Mouse (Mus musculus) spleen, adult 2 months (tissue): ENCODE measurements around the gene Igfbpl1. TPM values are rescaled to one million over a fixed set of nuclear protein-coding genes. Genes with fewer than 3 reads are reported as not detected.

Experiments
- DNase-seq, 2 experiments: peaks; one replicate each; pipeline versions ENCODE4 v3.0.0 to v3.0.0-alpha.2; 2012 to 2021; ENCODE audit warnings: low spot score in 2 of 2, low read depth in 1 of 2
- H3K27ac ChIP-seq: fragments of 200-500 bp; 2 replicates; pipeline ENCODE4 v1.5.1; 2012; ENCODE audit warnings: low read length, inconsistent platforms; ENCODE audit not compliant: insufficient read depth
- H3K27me3 ChIP-seq: fragments of 200-500 bp; 2 replicates; pipeline ENCODE4 v1.6.1; 2012; ENCODE audit warnings: mild to moderate bottlenecking, moderate library complexity, low read length, inconsistent platforms; ENCODE audit not compliant: control insufficient read depth, insufficient read depth
- H3K36me3 ChIP-seq: fragments of 200-500 bp; 2 replicates; pipeline ENCODE4 v1.6.1; 2012; ENCODE audit warnings: mild to moderate bottlenecking, low read length, inconsistent platforms; ENCODE audit not compliant: control insufficient read depth, insufficient read depth
- H3K4me1 ChIP-seq: fragments of 200-500 bp; 2 replicates; pipeline ENCODE4 v1.6.1; 2011; ENCODE audit warnings: inconsistent platforms; ENCODE audit not compliant: control insufficient read depth, insufficient read depth, insufficient read length
- H3K4me3 ChIP-seq: fragments of 200-500 bp; 2 replicates; pipeline ENCODE4 v1.5.1; 2011; ENCODE audit warnings: mild to moderate bottlenecking, inconsistent platforms; ENCODE audit not compliant: insufficient read depth, insufficient read length; ENCODE audit errors: extremely low read depth
- CTCF ChIP-seq: fragments of 200-500 bp; IDR thresholded peaks from 2 replicates; pipeline ENCODE4 v1.5.1; 2011; ENCODE audit warnings: mild to moderate bottlenecking, inconsistent platforms; ENCODE audit not compliant: insufficient read depth, insufficient read length, insufficient replicate concordance; ENCODE audit errors: extremely low read depth
- POLR2A ChIP-seq: fragments of 200-500 bp; IDR thresholded peaks from 2 replicates; pipeline ENCODE4 v1.6.1; 2011; ENCODE audit warnings: low read depth, low read length, inconsistent platforms
- WGBS: fragments of 180-500 bp; shearing (Covaris S2); methylation state at CpG from one replicate; pipeline ENCODE4 v1.1.7; 2018; 5-methylcytosine and 5-hydroxymethylcytosine counted together
- polyA plus RNA-seq: library from polyadenylated mRNA; depleted of rRNA; stranded (reverse); fragments of >200 nt; gene quantifications from 2 replicates; pipeline ENCODE4 v1.2.3, GENCODE M21; 2012

The Igfbpl1 gene
- polyA plus RNA-seq, 1 experiment: not detected

DNA sequence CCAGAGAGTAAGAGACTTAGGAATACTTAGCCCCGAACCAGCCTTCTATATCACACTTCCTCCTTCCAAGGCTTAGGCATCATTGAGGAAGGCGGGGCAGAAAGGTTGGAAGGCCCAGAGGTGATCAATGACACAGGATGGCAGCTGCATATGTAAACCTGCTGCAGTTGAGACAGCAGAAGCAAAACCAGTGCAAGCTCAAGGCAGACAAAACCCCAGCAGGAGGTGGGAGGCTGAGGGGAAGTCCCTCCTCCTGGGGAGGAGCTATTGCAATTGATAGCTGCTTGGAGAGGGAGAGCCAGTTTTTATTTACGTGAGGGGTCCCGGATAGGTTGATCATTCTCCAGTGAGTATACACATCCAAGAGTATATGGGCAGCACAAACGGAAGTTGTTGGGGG lies 6.7 kb upstream of the Igfbpl1 start:
- Histone ChIP-seq H3K36me3 (no peaks in the 10 kb centered on the region), H3K4me3 (no peak overlapping the region), H3K27ac (no peak overlapping the region), H3K4me1 (no peaks in the 10 kb centered on the region), H3K27me3 (no peaks in the 10 kb centered on the region)
- no peak for TF ChIP-seq CTCF
- TF ChIP-seq POLR2A: no peak
- WGBS: 46% methylated on average over 5 of the region's 5 CpGs
- no peak for DNase-seq

DNA sequence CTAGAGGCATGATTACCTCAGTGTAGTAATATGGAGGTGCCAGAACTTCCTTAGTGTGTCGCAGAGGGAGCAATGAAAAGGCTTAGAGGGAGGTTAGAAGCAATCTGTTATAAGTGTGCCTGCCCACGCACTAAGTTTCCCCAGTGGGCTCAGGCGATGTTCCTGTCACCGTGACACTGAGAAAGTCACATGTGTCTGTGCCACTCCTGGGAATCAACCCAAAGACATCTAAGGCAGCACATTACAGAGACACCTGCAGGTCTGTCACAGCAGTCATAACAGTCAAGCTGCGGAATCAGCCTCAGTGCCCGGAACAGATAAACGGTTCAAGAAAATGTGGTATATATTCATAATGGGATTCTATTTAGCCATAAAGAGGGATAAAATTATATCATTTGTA lies 5.3 kb upstream of the Igfbpl1 start:
- Histone ChIP-seq H3K36me3 (no peaks in the 10 kb centered on the region), H3K27me3 (0 out of 2 replicates have a peak, but pooled peaks cover 2% of the 10 kb centered on the region), H3K4me3 (no peak overlapping the region), H3K27ac (no peak overlapping the region), H3K4me1 (no peaks in the 10 kb centered on the region)
- 77% methylated on average over 7 of the region's 7 CpGs for WGBS
- DNase-seq: no peak
- TF ChIP-seq POLR2A: no peak
- no peak for TF ChIP-seq CTCF

DNA sequence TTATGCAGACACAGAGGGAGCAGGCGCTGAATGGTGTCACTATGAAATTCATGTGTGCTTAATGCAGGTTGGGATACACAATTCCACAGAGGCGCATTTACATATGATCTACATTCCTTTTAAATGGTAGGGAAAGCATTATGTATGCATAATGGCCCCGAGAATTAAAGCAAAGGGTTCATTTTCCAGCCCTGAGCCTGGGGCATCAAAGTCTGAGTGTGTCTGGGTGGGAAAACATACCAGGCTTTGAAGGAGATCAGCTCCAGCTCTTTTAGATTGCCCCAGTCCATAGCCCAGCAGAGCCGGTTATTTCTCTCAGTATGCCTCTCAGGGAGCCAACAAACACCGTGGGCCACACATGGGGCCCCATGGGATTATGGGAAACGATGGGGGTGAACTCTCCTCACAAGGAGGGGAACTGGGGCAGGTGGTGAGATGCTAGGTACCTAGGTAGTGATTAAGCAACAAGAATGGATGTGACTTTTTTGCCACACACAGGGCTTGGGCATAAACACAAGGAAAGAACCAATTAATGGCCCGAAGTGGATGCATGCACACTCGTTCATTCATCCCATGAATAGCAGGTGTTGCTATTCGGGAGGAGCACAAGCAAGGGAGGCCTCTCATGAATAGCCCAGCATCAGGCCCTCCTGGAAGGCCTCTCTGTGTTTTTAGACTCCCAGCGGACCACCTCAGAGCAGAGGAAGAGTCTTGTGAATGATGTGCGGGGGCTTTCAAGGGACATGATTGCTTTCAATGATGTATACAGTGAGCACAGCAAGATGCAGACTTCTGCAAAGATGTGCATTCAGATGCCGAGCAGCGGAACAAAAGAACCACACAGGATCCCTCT lies 3.4 kb upstream of the Igfbpl1 start:
- Histone ChIP-seq H3K27me3 (peaks cover 7% of the 10 kb centered on the region; the same call in 1 of the 2 replicates), H3K36me3 (no peaks in the 10 kb centered on the region), H3K4me3 (no peak overlapping the region), H3K27ac (no peak overlapping the region), H3K4me1 (no peaks in the 10 kb centered on the region)
- DNase-seq: no peak
- WGBS: 67% methylated on average over 13 of the region's 13 CpGs
- TF ChIP-seq CTCF (no peak), POLR2A (no peak)

DNA sequence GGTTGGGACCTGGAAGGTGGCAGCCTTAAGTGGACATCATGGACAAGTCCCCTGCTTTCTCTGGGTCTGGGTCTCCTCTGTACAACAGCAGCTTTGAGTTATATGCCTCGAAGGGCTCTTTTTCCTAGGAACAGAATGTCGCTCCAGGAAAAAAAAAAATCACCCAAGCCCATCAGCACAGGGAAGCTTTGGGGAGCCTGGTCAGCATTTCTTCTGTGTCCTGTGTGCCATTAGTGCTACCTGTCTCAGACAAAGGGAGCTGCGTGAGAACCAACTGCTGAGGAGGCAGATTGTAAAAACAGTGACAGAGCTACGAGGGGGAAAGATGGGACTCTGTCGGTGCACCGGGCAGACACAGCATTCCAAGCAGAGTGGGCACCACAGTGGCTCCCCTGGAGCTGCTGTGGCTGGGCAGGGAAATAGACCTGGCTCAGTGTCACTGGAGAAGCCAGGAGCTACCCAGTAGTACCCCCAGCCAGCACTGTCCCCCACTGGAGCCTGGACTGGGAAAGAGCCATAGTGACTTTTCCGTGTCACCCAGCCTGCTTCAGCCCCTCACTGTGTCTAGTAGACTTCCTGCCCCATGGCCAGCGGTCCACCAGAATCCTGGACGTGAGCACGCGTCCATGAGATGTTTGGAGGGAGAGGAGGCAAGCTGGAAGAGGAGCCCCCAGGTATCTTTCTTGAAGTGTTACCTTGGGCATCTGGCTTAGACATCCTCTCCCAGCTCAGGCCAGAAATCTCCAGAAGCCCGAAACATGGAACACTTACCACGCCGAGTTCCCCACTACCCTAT lies 1.8 kb downstream of the Igfbpl1 start:
- no peak overlapping the region for H3K27ac ChIP-seq
- H3K27me3 ChIP-seq: peaks cover 10% of the 10 kb centered on the region
- no peak for DNase-seq
- H3K36me3 ChIP-seq: no peaks in the 10 kb centered on the region
- WGBS: 38% methylated on average over 14 of the region's 14 CpGs
- no peak overlapping the region for H3K4me3 ChIP-seq
- no peaks in the 10 kb centered on the region for H3K4me1 ChIP-seq
- no peak for TF ChIP-seq CTCF
- no peak for TF ChIP-seq POLR2A

DNA sequence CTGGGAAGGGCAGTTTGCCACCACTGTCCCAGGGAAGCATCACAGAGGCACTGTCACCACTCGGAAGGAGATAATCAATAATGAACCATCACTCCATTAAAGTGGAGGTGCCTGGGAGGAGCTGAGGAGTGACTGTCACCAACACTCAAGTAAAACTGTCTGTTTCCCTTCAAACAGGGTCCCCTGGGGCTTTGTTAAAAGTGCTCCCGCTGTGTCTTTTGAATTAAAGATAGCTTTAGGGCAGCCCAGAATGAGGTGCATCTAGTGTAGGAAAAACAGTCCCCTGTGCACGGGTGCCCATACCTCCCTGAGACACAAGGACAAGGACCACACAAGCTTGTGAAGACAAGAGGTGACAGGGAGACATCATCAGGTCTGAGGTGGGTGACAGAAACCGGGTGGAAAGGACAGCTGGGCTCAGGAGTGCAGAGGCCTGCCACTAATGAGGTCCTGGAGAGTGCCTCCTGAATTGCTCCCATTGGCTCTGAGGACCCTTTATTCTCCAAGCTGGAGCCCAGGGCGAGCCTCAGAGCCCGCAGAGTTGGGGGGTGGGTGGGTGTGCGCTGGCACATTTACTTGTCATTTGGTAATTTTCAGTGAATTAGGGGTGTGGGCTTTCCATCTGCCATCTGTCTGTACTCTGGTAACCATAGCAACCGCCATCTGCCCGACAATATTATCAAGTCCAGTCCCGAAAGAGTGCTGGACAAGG lies 2.5 kb downstream of the Igfbpl1 start:
- no peaks in the 10 kb centered on the region; the same call in 1 of the 2 replicates for H3K4me1 ChIP-seq
- no peak overlapping the region for H3K4me3 ChIP-seq
- WGBS: 18% methylated on average over 10 of the region's 10 CpGs
- no peak for DNase-seq
- no peak overlapping the region for H3K27ac ChIP-seq
- no peak for TF ChIP-seq POLR2A
- TF ChIP-seq CTCF: no peak
- H3K36me3 ChIP-seq: no peaks in the 10 kb centered on the region
- peaks cover 10% of the 10 kb centered on the region for H3K27me3 ChIP-seq

DNA sequence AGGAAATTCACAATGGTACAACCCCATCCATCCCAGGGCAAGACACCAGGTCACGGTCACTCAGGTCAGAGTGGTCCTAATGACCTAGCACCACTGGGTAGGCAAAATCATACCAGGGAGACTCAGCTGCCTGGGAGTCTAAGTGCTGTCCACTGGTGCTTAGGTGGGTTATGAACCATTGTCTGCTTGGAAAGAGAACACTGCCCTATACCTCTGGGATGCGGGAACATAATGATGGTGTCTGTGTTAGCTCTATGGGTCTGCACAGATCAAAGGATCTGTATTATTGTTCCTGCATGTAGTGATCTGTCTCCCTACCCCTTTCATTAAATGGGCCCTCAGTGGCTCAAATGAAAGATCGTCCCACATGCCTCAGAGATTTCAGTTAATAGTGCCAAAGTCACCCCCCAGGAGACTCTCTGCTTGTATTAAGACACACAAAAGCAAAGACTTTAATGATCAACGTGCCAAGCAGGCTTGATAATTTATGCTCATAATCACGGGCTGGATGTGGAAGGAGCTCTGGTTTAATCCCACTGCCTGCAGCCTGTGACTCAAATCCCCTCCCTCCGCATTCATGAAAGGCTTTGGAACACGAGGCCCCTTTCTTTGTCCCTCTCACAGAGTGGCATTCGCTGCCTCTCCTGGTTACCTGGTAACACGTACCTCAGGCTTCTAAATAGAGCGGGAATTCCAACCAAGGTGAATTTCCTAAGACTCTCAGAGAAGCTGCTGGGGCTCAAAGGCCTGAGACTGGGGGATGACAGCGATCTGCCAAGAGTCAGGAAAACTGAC lies 3.7 kb downstream of the Igfbpl1 start:
- TF ChIP-seq CTCF: no peak
- TF ChIP-seq POLR2A: no peak
- WGBS: 57% methylated on average over 11 of the region's 11 CpGs
- peaks cover 10% of the 10 kb centered on the region for H3K27me3 ChIP-seq
- DNase-seq: no peak
- no peak overlapping the region for H3K27ac ChIP-seq
- no peak overlapping the region for H3K4me3 ChIP-seq
- no peaks in the 10 kb centered on the region for H3K36me3 ChIP-seq
- H3K4me1 ChIP-seq: peaks cover 2% of the 10 kb centered on the region; the same call in 1 of the 2 replicates
